Mouse (Mus musculus): ENCODE data around the gene Mmp14.

GRCm38 (mm10) chr14:54401723-54402122, 29.7 kb upstream of the Mmp14 start:
- TF ChIP-seq CTCF (conservative IDR thresholded peaks at IDR 0.05; ENCODE audit: low read length) = no peak
- TF ChIP-seq NANOG (IDR thresholded peaks at IDR 0.05; ENCODE audit: borderline replicate concordance, low read length) = no peak

All from E14TG2a.4 (cell line).